In genomic region chr11:102514793-102515424, GRCm38 (mm10) we compare ENCODE assay signal across 23 mouse cellular contexts.
"Had no signal": no experiment of that assay in that cellular context is flagged by ENCODE, and none has a peak within 500 bp of the region (broad histone marks: within the 10 kb centered on the region; RNA-seq: fewer than 3 reads in every experiment).

No protein-coding gene starts in this region.

- H3K4me3 ChIP-seq: heart, embryonic 13.5 days; heart, embryonic 15.5 days; hindbrain, embryonic 13.5 days; hindbrain, embryonic 15.5 days; limb, embryonic 13.5 days; limb, embryonic 15.5 days; liver, embryonic 12.5 days had no signal

- H3K9ac ChIP-seq: forebrain, postnatal 0 days; heart, embryonic 13.5 days; heart, embryonic 15.5 days; hindbrain, embryonic 13.5 days; hindbrain, embryonic 15.5 days; limb, embryonic 13.5 days; limb, embryonic 15.5 days; liver, embryonic 12.5 days had no signal

- DNase-seq: forebrain, postnatal 0 days; gastrocnemius, postnatal 14 days; gastrocnemius, postnatal 36 days; heart, adult 18-20 months; heart, postnatal 14 days; heart, postnatal 36 days; kidney, adult 18-20 months; kidney, adult 8-10 months; kidney, postnatal 10 days; kidney, postnatal 25 days; kidney, postnatal 4 days; layer of hippocampus, adult 9-11 months; layer of hippocampus, postnatal 36 days; left cerebral cortex, postnatal 4 days had no signal

- ATAC-seq: forebrain, postnatal 0 days; hindbrain, postnatal 0 days; liver, embryonic 12.5 days had no signal

- H3K4me1 ChIP-seq: heart, embryonic 15.5 days; hindbrain, embryonic 13.5 days; hindbrain, embryonic 15.5 days; limb, embryonic 13.5 days; limb, embryonic 15.5 days; liver, embryonic 12.5 days had no signal

- H3K4me2 ChIP-seq: heart, embryonic 11.5 days; heart, embryonic 13.5 days; heart, embryonic 15.5 days; hindbrain, embryonic 13.5 days; hindbrain, embryonic 15.5 days; limb, embryonic 13.5 days; limb, embryonic 15.5 days; liver, embryonic 12.5 days had no signal

- H3K9me3 ChIP-seq: heart, embryonic 13.5 days; heart, embryonic 15.5 days; hindbrain, embryonic 13.5 days; hindbrain, embryonic 15.5 days; limb, embryonic 13.5 days; limb, embryonic 15.5 days; liver, embryonic 12.5 days had no signal

- H3K27ac ChIP-seq: heart, embryonic 13.5 days; heart, embryonic 15.5 days; hindbrain, embryonic 13.5 days; hindbrain, embryonic 15.5 days; hindbrain, postnatal 0 days; limb, embryonic 13.5 days; limb, embryonic 15.5 days; liver, embryonic 12.5 days had no signal

- H3K27me3 ChIP-seq: heart, embryonic 13.5 days; heart, embryonic 15.5 days; hindbrain, embryonic 13.5 days; hindbrain, embryonic 15.5 days; limb, embryonic 13.5 days; limb, embryonic 15.5 days; liver, embryonic 12.5 days had no signal
